Mouse (Mus musculus): ENCODE data around the gene Pygm. TPM values are rescaled to one million over a fixed set of nuclear protein-coding genes. Genes with fewer than 3 reads are reported as not detected.
A peak's percentile ranks its signal among the peaks of the same experiment; 100 is the strongest.

The Pygm gene
- polyA plus RNA-seq, 1 experiment, result 10.2 TPM

DNA sequence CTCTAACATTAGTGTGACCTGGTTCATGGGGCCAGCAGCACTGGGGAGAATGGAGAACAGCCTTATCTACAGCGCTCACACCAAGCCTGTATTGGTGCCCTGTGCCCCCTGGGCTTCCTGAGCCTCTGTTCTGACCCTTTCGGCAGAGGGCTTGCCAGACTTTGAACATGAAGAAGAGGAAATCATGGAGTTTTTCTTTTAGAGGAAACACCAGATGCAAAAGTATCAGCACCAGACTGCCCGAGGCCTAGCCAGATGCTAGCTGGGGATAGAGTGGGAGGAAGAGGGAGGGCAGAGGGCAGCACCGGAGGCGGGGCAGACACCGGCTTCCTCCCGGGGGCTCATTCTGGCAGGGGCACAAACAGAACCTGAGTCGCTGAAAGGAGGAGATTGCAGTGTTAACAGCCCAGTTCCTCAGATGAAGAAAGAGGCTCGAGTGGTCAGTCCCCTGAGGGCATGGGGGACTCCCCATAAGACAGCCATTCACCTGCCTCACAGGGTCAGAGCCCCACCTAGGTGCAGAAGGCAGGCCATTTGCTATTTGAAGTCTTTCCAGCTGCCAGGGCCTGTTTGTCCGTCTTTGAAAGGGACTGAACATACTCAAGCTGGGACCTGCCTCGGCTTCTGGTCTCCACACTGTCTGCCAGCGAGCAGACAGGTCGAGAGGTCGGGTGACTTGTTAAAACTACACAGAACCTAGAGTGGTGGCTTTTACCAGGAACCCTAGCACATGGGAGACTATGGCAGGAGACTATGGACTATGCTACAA is 34.8 kb upstream of the Pygm start:
- no peak for DNase-seq (ENCODE audit: low read depth, low spot score)
- 50% methylated on average over 14 of the region's 14 CpGs for WGBS

DNA sequence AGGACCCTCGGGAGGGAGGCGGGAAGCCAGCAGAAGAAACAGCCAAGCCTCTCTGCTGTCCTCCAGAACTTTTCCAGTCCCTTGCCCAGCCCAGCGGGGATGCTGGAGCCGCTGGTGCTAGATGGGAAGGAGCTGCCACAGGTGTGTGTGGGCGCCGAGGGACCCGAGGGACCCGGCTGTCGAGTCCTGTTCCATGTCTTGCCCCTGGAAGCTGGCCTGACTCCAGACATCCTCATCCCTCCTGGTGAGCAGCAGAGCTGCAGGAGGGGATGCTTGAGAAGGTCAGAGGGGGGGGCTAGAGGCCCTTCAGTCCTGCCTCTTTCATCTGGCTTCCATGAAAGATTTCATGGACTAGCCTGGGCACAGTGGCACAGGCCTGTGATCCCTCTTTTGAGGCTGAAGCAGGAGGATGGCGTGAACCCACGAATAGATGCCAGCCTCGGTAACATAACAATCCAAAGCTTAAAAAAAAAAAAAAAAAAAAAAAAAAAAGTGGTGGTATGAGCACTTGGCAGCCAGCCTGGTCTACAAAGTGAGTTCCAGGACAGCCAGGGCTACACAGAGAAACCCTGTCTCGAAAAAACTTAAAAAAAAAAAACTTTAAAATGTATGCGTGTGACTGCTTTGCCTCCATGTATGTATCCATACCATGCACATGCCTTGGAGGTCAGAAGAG is 32.6 kb upstream of the Pygm start:
- WGBS, result 72% methylated on average over 14 of the region's 14 CpGs
- no peak for DNase-seq (ENCODE audit: low read depth, low spot score)

DNA sequence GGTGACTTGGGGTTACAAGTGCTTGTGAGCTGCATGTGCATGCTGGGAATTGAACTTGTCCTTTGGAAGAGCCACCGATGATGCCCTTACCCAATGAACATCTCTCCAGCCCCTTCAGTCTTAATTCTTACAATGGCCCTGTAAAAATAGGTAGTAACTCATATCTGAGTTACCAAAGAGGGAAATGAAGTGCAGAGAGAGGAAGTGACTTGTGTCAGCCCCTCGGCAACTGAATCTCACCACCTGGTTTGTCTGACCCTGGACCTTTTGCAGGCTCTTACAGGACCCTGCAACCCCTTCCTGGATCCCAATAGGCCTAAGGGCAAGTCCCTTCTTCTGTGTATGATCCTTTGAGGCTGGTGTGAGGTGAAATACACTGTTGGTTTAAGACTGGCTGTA is 32.1 kb upstream of the Pygm start:
- DNase-seq (ENCODE audit: low read depth, low spot score), result no peak
- 88% methylated on average over 2 of the region's 2 CpGs for WGBS

DNA sequence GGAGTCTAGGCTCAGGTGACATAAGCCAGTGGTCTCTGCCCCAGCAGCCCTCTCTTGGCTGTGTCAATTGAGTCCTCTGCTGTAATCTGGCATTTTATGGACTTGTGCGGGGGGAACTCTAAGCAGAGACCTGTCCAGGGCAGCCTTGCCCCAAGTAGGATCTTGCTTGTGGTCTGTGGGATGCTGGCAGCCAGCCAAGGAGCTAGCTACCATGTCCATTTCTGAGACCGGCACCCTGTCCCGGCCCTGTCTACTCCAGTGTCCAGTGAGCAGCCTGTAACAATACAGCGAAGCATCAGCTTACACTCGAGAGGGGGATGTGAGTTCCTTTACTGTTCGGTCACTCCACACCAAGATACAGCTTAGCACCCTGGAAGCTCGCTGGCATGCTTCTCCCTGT is 30.2 kb upstream of the Pygm start:
- DNase-seq (ENCODE audit: low read depth, low spot score), result no peak
- 92% methylated on average over 7 of the region's 7 CpGs for WGBS

DNA sequence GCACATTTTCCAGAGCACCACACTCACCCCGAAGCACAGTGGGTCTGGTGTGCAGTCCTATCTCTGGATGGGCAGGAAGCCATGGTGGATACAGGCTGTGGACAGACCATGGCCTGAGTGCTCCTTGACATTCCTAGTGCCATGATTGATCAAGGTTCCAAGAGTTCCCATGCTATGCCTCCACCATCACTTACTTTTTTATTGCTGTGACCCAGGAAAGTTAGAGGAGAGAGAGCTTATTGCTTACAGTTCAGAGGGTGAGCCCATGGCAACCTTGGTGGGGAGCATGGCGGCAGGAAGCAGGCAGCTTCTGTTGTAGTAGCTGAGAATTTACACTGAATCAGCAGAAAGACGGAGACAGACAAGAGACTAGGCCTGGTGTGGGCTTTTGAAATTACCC is 22.9 kb upstream of the Pygm start:
- WGBS, result 93% methylated on average over 3 of the region's 3 CpGs
- DNase-seq (ENCODE audit: low read depth, low spot score), result no peak

DNA sequence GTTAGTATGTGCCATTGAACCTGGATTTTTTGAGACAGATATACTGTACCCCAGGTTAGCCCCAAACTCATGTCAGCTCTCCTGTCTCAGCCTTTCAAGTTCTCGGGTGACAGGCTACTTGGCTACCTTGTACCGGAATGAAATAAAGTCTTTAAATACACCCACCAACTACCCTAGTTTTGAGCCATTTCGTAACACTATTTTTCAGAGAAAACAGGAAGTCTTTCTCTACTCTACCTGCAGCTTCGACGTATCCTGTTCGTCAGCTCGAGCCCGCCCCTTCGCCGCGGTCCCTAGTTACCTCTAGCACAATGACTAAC is 21.1 kb upstream of the Pygm start:
- DNase-seq (ENCODE audit: low read depth, low spot score), result no peak
- WGBS, result under 1% methylated on average over 11 of the region's 11 CpGs

DNA sequence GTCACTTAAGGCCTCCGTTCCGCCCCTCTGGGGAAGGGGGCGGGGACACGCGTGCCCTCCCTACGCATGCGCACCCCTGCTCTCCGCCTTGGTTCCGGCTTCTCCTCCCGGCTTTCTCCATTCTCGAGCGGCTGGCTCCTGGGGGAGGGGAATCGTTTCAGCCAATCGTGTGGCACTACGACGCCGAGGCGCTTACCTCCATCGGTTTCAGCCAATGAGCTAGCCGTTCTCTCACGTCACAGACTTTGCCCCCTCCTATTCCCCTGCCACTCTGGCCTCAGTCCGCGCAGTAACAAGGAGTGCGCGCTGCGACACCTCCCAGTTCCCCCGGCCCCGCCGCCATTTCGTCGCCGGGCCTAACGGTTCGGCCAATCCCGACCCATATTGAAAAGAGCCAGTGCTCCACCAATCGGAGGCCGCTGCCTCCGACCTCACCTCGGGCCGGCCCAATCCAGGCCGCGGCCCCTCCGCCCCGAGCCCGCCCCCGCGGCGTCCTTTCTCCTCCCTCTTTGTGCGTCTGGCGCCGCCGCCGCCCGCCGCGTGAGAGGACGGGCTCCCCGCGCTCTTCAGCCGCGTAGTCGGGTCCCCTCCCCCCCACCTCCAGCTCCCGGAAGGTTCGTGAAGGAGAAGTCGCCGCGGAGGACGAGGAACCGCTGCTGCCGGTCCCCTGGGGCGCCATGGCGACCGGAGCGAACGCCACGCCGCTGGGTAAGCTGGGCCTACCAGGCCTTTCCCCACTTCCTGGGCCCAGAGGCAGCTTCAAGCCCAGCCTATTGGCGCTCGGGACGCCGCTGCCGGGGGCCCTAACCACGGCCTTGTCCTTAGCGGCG is 20.6 kb upstream of the Pygm start, which contains the start of gene Sf1:
Gene Sf1 (plus strand): TSS at position 280 of the 830 bp plus-strand sequence.
- DNase-seq (ENCODE audit: low read depth, low spot score), result peak; percentile 98
- whole genome bisulfite sequencing, result 1% methylated on average over 84 of the region's 85 CpGs

DNA sequence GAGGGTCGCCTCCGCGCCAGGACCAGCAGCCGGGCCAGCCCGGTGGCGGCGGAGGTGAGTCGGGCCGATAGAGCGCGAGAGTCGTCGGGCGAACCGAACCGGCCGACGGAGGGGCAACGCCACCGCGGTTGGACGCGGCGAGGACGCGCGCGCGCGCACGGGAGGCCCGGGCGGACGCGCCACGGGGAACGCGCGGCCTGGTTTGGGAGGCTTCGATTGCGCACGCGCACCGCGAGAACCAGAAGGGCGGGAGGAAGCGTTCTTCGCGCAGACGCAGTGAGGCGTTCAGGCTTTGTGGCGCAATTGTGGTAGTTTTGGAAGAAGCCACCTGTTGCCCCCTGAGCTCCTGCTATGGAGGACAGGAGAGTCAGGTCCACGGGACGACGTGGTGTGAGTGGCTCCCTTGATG is 19.9 kb upstream of the Pygm start:
- WGBS, result under 1% methylated on average over 55 of the region's 55 CpGs
- peak; percentile 75 for DNase-seq (ENCODE audit: low read depth, low spot score)

DNA sequence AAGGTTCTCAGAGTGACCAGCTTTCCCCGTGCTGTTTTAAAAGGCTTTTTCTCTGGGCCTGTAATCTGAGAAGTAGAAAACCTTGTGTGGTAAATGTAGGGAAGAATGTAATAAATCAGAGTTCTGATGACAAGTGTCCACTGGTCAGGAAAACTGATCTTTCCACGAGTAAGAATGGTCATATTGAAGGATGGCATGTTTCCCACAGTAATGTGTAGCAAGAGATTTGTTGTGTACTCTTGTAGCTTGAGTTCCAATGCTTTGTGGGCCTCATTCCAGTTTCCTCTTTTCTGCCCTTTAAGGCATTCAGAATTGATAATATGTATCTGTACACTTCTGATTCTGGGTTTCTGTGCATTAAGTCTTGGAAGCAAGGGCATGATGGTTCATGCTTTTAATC is 19.4 kb upstream of the Pygm start:
- no peak for DNase-seq (ENCODE audit: low read depth, low spot score)
- 0% methylated on average over 2 of the region's 2 CpGs for WGBS

DNA sequence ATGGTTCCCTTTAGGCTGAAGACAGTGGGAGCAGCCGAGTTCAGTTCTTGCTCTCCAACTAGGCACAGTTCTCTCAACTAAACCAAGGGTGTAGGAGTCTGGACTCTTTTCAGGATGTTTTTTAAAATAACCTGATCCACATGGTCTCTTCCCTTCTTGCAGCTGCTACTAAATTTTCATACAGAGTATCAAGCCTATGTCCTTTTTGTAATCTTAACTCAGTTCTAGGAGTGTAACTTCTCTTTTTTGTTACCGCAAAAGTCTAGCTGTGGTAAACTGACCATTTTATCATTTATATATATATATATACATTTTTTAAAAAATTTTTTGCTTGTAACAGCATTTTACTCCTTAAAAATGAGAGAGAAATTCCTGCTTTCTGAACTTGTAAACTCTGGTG is 14.0 kb upstream of the Pygm start:
- DNase-seq (ENCODE audit: low read depth, low spot score), result no peak
- WGBS, result 78% methylated on average over 2 of the region's 2 CpGs

DNA sequence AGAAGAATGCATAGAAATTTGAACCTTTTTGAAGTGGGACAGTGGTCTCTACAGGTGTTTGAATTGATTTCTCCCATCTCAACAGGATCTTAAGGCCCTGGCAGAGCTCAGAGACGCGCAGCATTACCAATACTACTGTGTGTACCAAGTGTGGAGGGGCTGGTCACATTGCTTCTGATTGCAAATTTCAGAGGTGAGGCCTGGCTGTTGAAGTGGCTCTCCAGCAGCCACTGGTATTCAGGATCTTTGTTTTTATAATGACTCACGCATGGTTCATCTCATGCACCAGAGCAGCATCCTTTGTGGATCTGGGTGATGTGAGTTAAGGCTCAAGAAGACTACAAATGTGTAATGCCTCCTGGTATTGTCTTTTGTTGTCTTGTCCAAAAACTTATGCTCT is 11.8 kb upstream of the Pygm start:
- WGBS, result 91% methylated on average over 3 of the region's 3 CpGs
- no peak for DNase-seq (ENCODE audit: low read depth, low spot score)

DNA sequence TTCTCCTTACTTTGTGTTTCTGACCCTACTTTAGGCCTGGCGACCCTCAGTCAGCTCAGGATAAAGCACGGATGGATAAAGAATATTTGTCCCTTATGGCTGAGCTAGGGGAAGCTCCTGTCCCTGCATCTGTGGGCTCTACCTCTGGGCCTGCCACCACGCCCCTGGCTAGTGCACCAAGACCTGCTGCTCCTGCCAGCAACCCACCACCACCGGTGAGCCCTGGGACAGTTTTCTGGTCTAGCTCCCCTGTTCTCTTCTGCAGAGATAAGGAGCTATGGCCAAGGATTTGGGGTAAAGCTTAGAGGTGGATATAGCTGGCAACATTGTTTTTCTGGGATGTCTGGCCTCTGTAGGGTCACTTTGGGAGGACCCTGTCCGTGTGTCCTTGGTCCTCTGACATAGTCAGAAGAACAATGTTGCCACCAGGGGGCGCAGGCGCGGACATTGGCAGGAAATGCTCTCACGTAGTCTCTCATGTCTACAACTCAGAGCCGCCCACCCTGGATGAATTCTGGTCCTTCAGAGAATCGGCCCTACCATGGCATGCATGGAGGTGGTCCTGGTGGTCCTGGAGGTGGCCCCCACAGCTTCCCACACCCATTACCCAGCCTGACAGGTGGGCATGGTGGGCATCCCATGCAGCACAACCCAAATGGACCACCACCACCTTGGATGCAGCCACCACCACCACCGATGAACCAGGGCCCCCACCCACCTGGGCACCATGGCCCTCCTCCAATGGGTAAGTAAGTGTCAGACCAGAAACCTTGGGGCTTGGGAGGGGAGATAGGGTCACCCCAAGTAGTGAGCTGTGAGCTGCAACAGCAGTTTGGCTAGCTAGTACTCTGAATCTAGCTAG is 10.4 kb upstream of the Pygm start:
- 54% methylated on average over 12 of the region's 12 CpGs for WGBS
- no peak for DNase-seq (ENCODE audit: low read depth, low spot score)

DNA sequence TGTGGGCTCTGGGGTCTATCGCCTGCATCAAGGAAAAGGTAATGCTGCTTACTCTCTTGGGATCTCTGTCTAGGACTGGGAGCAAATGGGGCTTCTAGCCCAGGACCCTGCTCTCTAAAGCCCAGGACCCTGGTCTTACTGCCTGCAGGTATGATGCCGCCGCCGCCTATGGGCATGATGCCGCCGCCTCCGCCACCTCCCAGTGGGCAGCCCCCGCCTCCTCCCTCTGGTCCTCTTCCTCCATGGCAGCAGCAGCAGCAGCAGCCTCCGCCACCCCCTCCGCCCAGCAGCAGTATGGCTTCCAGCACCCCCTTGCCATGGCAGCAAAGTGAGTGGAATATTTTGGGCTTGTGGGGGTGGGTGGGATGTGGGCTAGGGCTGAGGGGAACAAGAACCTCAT is 9.6 kb upstream of the Pygm start:
- DNase-seq (ENCODE audit: low read depth, low spot score), result no peak
- 97% methylated on average over 10 of the region's 10 CpGs for WGBS

DNA sequence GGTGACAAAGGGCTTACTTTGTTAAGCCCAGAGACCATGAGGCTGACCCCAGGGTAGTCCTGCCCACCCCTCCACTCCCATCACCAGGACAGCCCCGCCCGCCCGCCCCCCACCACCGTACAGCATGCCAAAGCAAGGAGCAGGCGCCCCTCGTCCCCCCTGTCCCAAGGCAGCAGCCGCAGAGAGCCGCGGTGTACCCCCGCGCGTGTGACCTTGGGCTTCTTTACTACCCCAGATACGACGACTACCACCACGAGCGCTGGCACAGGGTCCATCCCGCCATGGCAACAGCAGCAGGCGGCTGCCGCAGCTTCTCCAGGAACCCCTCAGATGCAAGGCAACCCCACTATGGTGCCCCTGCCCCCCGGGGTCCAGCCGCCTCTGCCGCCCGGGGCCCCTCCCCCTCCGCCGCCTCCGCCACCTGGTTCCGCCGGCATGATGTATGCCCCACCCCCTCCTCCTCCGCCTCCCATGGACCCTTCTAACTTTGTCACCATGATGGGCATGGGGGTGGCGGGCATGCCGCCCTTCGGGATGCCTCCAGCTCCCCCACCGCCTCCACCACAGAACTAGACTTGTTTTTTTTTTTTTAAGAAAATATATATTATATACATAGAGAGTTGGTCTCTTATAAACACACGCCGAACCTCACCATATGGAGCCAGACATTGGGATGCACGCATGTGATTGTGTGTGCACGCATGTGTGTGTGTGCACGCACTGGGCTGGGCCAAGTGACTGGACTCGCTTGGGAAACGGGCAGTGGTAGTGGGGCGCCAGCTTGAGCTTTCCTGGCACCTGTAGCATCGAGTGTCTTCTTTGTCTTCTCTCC is 8.6 kb upstream of the Pygm start:
- no peak for DNase-seq (ENCODE audit: low read depth, low spot score)
- WGBS, result 93% methylated on average over 41 of the region's 42 CpGs

DNA sequence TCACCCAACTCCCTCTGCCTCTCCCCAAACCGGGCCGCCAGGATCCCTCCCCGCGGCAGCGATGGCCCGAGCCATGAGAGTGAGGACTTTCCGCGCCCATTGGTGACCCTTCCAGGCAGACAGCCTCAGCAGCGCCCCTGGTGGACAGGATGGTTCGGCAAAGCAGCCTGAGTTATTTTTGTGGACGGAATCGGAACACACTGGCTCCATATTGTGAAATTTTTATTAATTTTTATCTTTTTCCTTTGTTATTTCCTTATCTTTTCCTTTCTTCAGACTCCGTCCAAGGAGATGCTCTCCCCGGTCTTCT is 8.0 kb upstream of the Pygm start:
- no peak for DNase-seq (ENCODE audit: low read depth, low spot score)
- WGBS, result 73% methylated on average over 14 of the region's 14 CpGs

DNA sequence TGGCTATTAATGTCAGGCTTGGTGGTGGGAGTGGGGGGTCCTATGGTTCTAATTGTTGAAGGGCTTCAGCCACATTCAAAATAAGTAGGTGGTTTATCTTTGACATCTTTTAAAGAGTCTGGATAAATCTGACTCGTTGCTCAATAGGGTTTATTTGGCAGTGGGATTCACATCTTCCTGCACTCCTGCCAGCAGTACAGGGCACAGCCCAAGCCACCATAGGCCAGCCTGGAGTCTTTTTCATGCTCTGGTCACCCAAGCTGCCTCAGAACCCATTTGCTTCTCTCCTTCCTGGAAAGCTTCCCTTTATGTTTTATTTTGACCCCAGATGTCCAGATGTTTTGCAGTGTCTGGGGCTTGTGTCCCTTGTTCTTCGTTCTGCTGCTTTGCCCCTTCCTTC is 7.6 kb upstream of the Pygm start:
- no peak for DNase-seq (ENCODE audit: low read depth, low spot score)
- WGBS, result 60% methylated on average over 2 of the region's 2 CpGs

DNA sequence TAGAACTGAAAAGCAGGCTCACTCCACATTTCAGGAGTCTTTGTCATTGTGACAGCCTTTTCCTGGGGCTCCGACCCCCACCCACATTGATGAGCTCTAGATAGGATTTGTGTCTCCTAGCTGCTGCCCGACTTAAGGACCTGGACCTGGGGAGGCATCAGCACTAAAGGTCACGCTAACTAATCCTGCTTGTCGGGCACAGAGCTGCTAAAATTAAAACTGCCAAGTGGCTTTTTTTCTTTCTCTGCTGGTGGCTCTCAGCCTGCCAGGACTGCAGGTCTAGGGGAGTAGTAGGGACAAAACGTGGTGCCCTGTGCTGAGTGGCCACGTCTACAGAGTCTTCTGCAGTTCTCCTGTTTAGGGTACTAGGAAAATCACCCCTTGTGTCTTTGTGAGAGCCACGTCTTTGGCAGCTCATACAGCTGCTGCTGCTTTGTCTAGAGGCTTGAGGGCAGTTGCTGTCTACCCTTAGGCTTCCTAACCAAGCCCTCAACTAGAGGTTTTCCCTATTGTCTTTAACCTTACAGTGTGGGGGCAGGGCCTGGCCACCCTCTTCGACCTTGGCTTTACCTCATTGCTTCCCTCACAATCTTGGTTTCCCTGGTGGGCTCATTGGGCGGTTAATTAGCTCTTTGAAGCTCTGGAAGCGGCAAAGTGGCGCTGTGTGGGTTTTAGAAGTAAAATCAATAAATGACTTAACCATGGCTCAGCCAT is 6.7 kb upstream of the Pygm start:
- 83% methylated on average over 11 of the region's 11 CpGs for WGBS
- no peak for DNase-seq (ENCODE audit: low read depth, low spot score)

DNA sequence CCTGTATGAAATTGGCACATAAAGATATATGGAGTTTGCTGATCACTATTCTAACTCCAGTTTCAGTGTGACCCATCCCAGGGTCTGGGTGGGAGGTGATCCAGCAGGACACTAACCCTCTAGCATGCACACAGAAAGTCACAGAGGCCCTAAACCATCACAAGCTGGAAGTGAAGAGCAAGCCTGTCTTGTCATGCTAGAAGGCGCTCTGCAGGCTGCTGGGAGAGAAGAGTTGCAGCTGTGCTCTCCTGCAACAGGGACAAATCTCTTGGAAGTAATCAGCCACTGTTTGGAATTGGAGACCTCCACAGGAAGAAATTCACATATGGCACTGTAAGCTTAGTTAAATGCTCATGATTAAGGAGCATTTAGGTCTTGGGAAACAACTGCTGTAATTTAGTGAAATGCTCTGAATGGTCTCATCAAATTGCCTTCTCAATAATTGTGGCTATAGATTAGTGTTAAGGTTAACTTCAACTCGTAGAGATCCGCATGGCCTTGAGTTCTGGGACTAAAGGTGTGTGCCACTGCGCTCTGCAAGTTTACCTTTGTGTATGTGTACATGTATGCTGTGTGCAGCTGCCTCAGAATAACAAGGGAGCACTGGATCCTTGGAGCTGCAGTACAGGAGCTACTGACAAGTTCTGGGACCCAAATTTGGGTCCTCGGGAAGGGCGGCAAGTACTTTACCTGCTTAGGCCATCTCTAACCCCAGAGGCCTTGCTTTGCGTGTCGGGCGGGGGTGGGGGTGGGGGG is 3.6 kb upstream of the Pygm start:
- 84% methylated on average over 9 of the region's 9 CpGs for WGBS
- no peak for DNase-seq (ENCODE audit: low read depth, low spot score)

Data from large intestine, adult 2 months (tissue).